Mouse (Mus musculus): ENCODE data around the gene Glmn. TPM values are rescaled to one million over a fixed set of nuclear protein-coding genes. Genes with fewer than 3 reads are reported as not detected.

Glmn gene
- total RNA-seq, 2 experiments from 2014 or later = 18.1 to 18.7 TPM

GRCm38 (mm10) chr5:107524281-107524680 lies 73.4 kb downstream of the Glmn start:
- DNase-seq (ENCODE audit: low spot score in 2 of 2) = peak; percentile 62 to 75
- intact Hi-C loops (cut with DNase I) = no loop called here

DNA sequence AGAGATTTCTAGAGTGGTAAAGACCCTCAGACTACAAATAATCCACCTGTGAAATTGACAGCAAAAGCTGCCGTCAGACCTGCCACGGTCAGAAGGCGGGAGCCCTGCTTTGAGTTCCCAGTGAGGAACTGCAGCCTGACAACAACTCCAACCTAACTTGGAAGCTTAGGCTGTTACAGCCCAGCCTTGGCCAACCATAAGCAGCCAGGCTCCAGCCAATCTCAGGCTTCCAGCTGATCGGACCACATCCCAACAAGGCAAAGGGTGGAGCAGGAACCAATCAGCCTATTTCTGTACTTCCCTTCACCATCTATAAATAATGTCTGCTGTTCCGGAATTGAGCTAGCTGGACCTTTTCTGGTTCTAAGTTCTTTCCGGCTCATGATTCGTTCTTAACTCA lies 75.8 kb downstream of the Glmn start:
- DNase-seq (ENCODE audit: low spot score in 2 of 2) = peak; percentile 67 to 73
- intact Hi-C loops (cut with DNase I) = no loop called here

GRCm38 (mm10) chr5:107521386-107521785 lies 76.3 kb downstream of the Glmn start:
- intact Hi-C loops (cut with DNase I) = no loop called here
- no peak for DNase-seq (ENCODE audit: low spot score in 2 of 2)

GRCm38 (mm10) chr5:107518602-107519001 lies 79.1 kb downstream of the Glmn start:
- no peak for DNase-seq (ENCODE audit: low spot score in 2 of 2)
- intact Hi-C loops (cut with DNase I) = no loop called here

DNA sequence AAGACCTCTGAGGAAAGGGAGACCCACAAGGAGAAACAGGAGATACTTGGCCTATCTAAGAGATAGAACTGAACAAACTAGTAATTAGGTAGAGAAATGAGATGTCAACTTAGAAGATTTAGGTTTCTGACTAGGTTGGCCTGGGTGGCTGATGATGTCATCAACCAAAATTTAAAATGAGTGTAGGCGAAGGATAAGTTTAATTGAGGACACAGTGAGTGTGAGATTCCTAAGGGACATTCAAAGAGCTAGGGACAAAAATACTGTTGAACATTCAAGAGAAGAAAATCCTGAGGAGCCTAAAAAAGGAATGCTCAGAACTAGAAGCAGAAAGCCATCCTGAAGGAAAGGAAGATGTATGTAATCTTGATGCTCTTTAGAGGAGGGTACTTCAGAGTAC lies 81.6 kb downstream of the Glmn start:
- peak in 1 of 2 experiments; percentile 64 for DNase-seq (ENCODE audit: low spot score in 2 of 2)
- intact Hi-C loops (cut with DNase I) = no loop called here

DNA sequence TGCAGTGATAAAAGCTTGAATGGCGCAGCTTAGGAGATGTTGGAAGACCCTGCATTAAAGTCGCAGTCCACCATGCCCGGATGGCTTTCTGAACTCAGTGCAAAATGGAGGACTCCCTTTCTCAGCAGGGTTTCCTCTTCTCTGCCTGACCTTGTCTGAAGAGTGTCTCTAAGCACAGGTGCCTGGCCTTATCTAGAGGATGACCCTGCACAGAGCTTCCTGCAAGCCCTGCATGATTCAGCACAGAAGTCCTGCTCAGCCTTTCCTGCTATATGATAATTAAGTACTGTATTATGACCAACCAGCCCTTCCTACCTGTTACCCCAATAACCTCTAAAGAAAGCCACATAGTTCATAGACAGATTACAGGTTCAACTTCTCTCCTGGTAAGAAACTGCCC lies 82.2 kb downstream of the Glmn start:
- intact Hi-C loops (cut with DNase I) = no loop called here
- no peak for DNase-seq (ENCODE audit: low spot score in 2 of 2)

GRCm38 (mm10) chr5:107513583-107513982 lies 84.1 kb downstream of the Glmn start:
- intact Hi-C loops (cut with DNase I) = no loop called here
- DNase-seq (ENCODE audit: low spot score in 2 of 2) = peak; percentile 60 to 72

DNA sequence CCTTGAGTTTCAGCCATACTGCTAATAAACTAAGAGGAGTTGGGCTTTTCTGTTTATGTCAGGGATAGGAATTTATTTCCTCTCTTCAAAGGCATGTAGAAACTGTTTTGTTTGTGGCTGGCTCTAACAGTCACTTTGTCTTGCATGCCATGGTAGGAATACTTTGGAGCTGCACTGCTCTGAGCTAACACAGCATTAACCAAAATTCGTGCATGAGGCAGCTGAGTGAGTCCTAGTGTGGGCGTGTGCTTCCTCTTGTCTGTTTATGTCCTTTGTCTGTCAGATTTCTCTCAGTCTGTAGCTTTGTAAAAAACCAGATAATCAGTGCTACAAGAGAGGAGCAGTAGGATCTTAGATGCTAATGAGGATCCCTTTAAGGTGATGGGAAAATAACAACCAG lies 86.4 kb downstream of the Glmn start:
- intact Hi-C loops (cut with DNase I) = no loop called here

GRCm38 (mm10) chr5:107510503-107510902 lies 87.2 kb downstream of the Glmn start:
- no peak for DNase-seq (ENCODE audit: low spot score in 2 of 2)
- intact Hi-C loops (cut with DNase I) = no loop called here

More for the DNA sequence above, 86.4 kb downstream of the Glmn start:
- no peak for DNase-seq (ENCODE audit: low spot score in 2 of 2)

DNA sequence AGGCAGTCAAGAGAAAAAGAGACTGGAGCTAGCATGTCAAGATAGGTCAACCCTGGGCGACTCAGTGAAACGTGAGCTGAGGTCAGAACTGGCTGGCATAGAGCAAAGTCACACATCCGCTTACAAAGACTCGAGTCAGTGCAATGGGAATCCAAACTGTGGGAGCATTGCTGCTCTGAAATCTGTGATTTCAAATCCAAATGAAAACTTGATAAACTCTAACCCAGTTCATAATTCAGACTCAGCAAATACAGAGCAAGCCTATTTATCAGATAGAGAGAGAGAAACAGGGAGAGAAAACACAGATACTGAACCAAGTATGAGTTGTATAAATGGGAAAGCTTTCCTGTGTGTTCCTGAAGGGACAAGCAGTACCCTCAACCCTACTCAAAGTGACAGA lies 90.4 kb downstream of the Glmn start, which contains the start of gene Gm42669:
Gene Gm42669 (plus strand): TSS at position 301 of the 400 bp plus-strand sequence.
- intact Hi-C loops (cut with DNase I) = no loop called here
- no peak for DNase-seq (ENCODE audit: low spot score in 2 of 2)

DNA sequence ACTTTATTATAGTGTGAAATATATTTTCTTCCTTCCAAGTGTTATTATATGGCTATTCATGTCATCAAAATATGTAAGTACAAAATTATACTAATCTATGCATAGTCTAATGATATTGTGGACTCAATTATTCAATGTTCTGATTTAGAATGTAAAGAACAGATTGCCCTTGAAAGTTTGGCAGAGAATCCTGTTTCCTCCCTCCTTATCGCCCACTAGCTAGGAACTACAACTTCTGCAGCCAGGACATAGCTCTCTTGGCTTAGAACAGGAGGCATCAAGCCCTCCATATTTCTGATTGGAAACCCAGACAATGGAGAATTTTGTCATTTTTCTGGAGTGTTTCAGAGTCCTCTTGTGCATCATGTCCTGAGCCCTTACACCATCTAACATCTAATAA lies 96.9 kb downstream of the Glmn start:
- intact Hi-C loops (cut with DNase I) = no loop called here
- DNase-seq (ENCODE audit: low spot score in 2 of 2) = no peak

GRCm38 (mm10) chr5:107499891-107500535 lies 97.7 kb downstream of the Glmn start:
- intact Hi-C loops (cut with DNase I) = loop anchor here (5.0 kb wide), 1 partner anchor 88 kb away; no protein-coding TSS in a partner anchor
- DNase-seq (ENCODE audit: low spot score in 2 of 2) = no peak

Other genes starting within 250 kb of the Glmn start
- 10 to 100 TPM; 71.7 to 76.4 TPM for gene Ephx4, start 195.2 kb downstream of the Glmn start, total RNA-seq (2021)
- under 1 TPM; 0.13 to 0.42 TPM for gene Lpcat2b, start 166.3 kb downstream of the Glmn start, total RNA-seq (2021)
- gene Btbd8, start 159.9 kb downstream of the Glmn start, total RNA-seq (2021) = 100 to 1,000 TPM; 142 to 145 TPM
- gene Gm42669, start 90.3 kb downstream of the Glmn start, total RNA-seq (2021) = under 1 TPM; 0.66 to 0.76 TPM
- 1 to 10 TPM in 1 of 2 experiments, under 1 TPM in 1; 0.55 to 1.1 TPM for gene 1700028K03Rik, start 63.2 kb downstream of the Glmn start, total RNA-seq (2021)
- 10 to 100 TPM; 21.8 to 24.0 TPM for gene Rpap2, start 515 bp downstream of the Glmn start, total RNA-seq (2021)
- gene Gfi1, start 128.1 kb upstream of the Glmn start, total RNA-seq (2021) = not detected
- not detected for gene Ube2d2b, start 232.2 kb upstream of the Glmn start, total RNA-seq (2021)